Mouse (Mus musculus): Measurements from ENCODE around the gene Abca7. TPM values are rescaled to one million over a fixed set of nuclear protein-coding genes. Genes with fewer than 3 reads are reported as not detected.

The Abca7 gene
- 3.4 and 3.9 TPM in 2 replicates for polyA plus RNA-seq (2014; fragmentation: Nextera tagmentation; extraction: Ambion mirVana)

DNA sequence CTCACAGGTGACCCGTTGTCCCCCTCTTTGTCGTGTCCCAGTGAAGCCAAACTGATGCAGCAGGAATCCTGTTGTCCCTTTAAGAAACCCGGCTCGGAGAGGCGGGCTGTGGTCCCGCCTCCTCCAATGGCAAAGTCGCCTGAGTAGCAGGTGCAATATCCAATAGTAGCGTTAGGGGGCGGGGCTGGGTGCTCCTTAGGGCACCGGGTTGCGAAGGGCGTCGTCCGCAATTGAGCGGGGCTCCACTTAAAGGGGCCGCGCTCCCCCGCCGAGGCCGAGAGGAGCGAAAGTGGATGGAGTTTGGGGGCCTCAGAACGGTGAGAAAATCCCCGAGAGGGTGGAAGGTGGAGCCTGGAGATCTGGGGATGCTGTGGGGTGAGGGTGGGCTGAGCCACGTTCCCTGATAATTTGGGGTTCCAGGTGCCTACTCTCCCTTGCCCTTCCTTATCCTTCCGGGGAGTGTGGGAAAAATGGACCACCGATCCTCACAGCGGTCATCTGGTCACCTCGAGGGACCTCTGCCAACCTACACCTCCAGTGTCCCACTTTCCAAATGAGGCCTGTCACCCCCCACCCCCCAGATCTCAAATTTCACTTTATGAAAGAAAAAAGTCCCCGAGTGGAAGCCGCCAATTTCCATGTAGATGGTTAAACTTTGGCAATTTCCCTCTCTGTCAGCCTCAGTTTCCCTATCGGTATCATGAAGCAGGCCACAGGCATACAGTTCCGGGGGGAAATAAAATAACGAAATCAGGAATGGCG, at the start of gene Abca7:
TSS of gene Abca7 (plus strand) at position 223 of the 762 bp plus-strand sequence.
- WGBS, result 0% methylated on average over 34 of the region's 34 CpGs
- Histone ChIP-seq H3K27ac (ENCODE audit: low read depth, low read length) (peak within 1 kb of the TSS; percentile 5; the same call in 1 of the 2 replicates), H3K4me2 (ENCODE audit: low read depth, low read length, severe bottlenecking) (peak within 1 kb of the TSS; percentile 67), H3K9me3 (ENCODE audit: control insufficient read depth, low read length) (peaks cover 2% of the 10 kb centered on the region; the same call in 1 of the 2 replicates), H3K27me3 (ENCODE audit: control insufficient read depth, insufficient read depth, low read length) (peaks cover 2% of the 10 kb centered on the region), H3K4me1 (replicated peaks; ENCODE audit: control insufficient read depth, insufficient read depth, low read length) (peaks cover 7% of the 10 kb centered on the region; the same call in 1 of the 2 replicates), H3K4me3 (ENCODE audit: low read depth, low read length) (peak within 1 kb of the TSS; percentile 42), H3K36me3 (ENCODE audit: control insufficient read depth, insufficient read depth, low read length) (no peaks in the 10 kb centered on the region), H3K9ac (ENCODE audit: low read length) (peak within 1 kb of the TSS; percentile 49)
- peak; percentile 87 for ATAC-seq (replicated peaks; ENCODE audit: low FRiP score)
- DNase-seq (ENCODE audit: low spot score), result peak; percentile 97

DNA sequence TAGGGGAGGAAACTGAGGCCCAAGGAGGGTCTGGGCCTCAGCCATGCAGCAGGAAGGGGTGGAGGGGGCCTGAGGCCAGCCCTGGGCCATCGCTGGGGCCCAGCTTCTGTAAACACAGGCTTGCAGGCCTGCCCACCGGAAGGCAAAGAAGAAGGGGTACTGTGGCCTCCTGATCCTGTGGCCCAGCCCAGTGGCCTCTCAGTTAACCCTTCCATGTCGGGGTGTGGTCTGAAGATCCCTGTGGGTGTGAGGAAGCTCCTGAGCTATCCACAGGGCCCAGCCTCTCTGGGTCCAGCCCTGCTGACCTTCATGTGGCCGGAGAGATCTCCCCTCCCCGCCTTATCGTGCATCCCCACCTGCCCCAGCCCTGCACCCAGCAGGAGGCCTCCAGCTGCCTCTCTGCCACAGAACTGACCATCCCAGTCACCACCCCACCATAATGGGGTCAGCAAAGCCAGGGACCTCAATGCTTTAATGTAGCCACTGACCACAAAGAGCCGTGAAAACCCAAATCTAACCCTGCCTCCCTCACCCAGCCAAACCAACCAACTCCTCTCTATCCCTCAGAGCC, 49.5 kb upstream of the Abca7 start:
- H3K4me3 ChIP-seq (ENCODE audit: low read depth, low read length), result no peak overlapping the region
- peak overlapping the region; percentile 8; the same call in 1 of the 2 replicates for H3K4me2 ChIP-seq (ENCODE audit: low read depth, low read length, severe bottlenecking)
- DNase-seq (ENCODE audit: low spot score) (no peak), ATAC-seq (replicated peaks; ENCODE audit: low FRiP score) (no peak)
- peaks cover 23% of the 10 kb centered on the region for H3K4me1 ChIP-seq (replicated peaks; ENCODE audit: control insufficient read depth, insufficient read depth, low read length)
- no peaks in the 10 kb centered on the region for H3K27me3 ChIP-seq (ENCODE audit: control insufficient read depth, insufficient read depth, low read length)
- 8% methylated on average over 7 of the region's 7 CpGs for WGBS
- no peaks in the 10 kb centered on the region for H3K9me3 ChIP-seq (ENCODE audit: control insufficient read depth, low read length)
- H3K27ac ChIP-seq (ENCODE audit: low read depth, low read length), result no peak overlapping the region; the same call in 1 of the 2 replicates
- peak overlapping the region; percentile 39 for H3K9ac ChIP-seq (ENCODE audit: low read length)
- H3K36me3 ChIP-seq (ENCODE audit: control insufficient read depth, insufficient read depth, low read length), result no peaks in the 10 kb centered on the region; the same call in 1 of the 2 replicates

DNA sequence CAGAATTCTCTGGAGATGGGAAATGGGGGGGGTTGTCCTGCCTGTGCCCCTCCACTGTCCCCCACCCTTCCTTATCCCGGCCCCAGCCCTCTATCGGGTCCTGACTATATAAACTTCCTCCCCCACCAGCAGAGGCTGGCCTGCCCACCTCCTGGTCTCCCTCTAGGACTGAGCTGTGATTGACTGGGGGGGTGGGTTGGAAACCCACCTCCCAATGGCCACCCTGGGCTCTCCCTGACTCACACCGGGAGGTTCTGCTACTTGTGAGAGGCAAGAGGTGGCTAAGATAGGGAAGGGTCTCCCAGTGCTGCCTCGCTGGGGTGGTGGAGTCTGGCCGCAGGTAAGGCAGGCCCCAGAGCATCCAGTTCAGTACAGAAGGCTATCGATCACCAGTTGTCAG, 48.8 kb upstream of the Abca7 start:
- 69% methylated on average over 6 of the region's 6 CpGs for WGBS
- Histone ChIP-seq H3K27ac (ENCODE audit: low read depth, low read length) (no peak overlapping the region), H3K4me3 (ENCODE audit: low read depth, low read length) (no peak overlapping the region), H3K4me1 (replicated peaks; ENCODE audit: control insufficient read depth, insufficient read depth, low read length) (peaks cover 23% of the 10 kb centered on the region), H3K9ac (ENCODE audit: low read length) (peak overlapping the region; percentile 23; the same call in 1 of the 2 replicates), H3K9me3 (ENCODE audit: control insufficient read depth, low read length) (no peaks in the 10 kb centered on the region), H3K27me3 (ENCODE audit: control insufficient read depth, insufficient read depth, low read length) (no peaks in the 10 kb centered on the region), H3K36me3 (ENCODE audit: control insufficient read depth, insufficient read depth, low read length) (no peaks in the 10 kb centered on the region; the same call in 1 of the 2 replicates), H3K4me2 (ENCODE audit: low read depth, low read length, severe bottlenecking) (no peak overlapping the region)
- no peak for DNase-seq (ENCODE audit: low spot score)
- ATAC-seq (replicated peaks; ENCODE audit: low FRiP score), result no peak

DNA sequence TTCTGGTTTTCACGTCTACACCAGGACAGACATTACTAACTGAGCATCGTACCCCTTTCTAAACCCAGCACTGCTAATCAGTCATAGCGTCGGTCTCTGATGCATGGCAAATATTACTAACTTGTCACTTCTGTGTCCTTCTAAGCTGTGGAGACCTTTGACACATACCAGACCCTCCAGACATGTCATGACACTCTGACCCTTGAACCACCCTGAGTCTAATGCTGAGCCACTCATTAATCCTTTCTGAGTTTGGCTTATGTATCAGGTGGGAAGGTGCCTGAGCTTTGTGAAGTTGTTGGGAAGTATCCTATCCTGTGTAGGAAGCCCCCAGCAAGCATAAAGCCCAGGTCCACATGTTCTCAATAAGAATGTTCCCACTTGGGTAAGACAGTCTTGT, 46.4 kb upstream of the Abca7 start:
- H3K27me3 ChIP-seq (ENCODE audit: control insufficient read depth, insufficient read depth, low read length), result no peaks in the 10 kb centered on the region
- H3K9me3 ChIP-seq (ENCODE audit: control insufficient read depth, low read length), result no peaks in the 10 kb centered on the region
- ATAC-seq (replicated peaks; ENCODE audit: low FRiP score) (no peak), DNase-seq (ENCODE audit: low spot score) (no peak)
- no peaks in the 10 kb centered on the region; the same call in 1 of the 2 replicates for H3K36me3 ChIP-seq (ENCODE audit: control insufficient read depth, insufficient read depth, low read length)
- no peak overlapping the region for H3K4me2 ChIP-seq (ENCODE audit: low read depth, low read length, severe bottlenecking)
- H3K4me1 ChIP-seq (replicated peaks; ENCODE audit: control insufficient read depth, insufficient read depth, low read length), result peaks cover 19% of the 10 kb centered on the region
- H3K4me3 ChIP-seq (ENCODE audit: low read depth, low read length), result no peak overlapping the region
- no peak overlapping the region for H3K27ac ChIP-seq (ENCODE audit: low read depth, low read length)
- 91% methylated on average over 4 of the region's 4 CpGs for WGBS
- no peak overlapping the region for H3K9ac ChIP-seq (ENCODE audit: low read length)

DNA sequence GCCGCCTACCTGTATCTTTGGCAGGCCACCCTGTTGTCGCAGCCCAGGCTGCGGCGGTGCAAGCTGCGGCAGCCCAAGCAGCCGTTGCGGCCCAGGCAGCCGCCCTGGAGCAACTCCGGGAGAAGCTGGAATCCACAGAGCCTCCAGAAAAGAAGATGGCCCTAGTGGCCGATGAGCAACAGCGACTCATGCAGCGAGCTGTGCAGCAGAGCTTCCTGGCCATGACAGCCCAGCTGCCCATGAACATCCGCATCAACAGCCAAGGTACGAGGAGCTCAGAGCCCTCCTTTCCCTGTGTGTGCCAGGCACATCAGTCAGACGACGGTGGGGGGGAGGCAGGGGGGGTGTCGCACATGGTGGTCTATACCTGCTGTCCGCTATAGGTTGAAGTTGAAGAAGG, 45.6 kb upstream of the Abca7 start:
- ATAC-seq (replicated peaks; ENCODE audit: low FRiP score) (no peak), DNase-seq (ENCODE audit: low spot score) (no peak)
- Histone ChIP-seq H3K9ac (ENCODE audit: low read length) (no peak overlapping the region), H3K27ac (ENCODE audit: low read depth, low read length) (0 out of 2 replicates have a peak overlapping the region, but pooled peaks have one; percentile 6), H3K9me3 (ENCODE audit: control insufficient read depth, low read length) (no peaks in the 10 kb centered on the region), H3K4me3 (ENCODE audit: low read depth, low read length) (no peak overlapping the region), H3K27me3 (ENCODE audit: control insufficient read depth, insufficient read depth, low read length) (no peaks in the 10 kb centered on the region), H3K4me1 (replicated peaks; ENCODE audit: control insufficient read depth, insufficient read depth, low read length) (peaks cover 14% of the 10 kb centered on the region), H3K36me3 (ENCODE audit: control insufficient read depth, insufficient read depth, low read length) (no peaks in the 10 kb centered on the region; the same call in 1 of the 2 replicates), H3K4me2 (ENCODE audit: low read depth, low read length, severe bottlenecking) (no peak overlapping the region)
- 89% methylated on average over 18 of the region's 18 CpGs for WGBS

DNA sequence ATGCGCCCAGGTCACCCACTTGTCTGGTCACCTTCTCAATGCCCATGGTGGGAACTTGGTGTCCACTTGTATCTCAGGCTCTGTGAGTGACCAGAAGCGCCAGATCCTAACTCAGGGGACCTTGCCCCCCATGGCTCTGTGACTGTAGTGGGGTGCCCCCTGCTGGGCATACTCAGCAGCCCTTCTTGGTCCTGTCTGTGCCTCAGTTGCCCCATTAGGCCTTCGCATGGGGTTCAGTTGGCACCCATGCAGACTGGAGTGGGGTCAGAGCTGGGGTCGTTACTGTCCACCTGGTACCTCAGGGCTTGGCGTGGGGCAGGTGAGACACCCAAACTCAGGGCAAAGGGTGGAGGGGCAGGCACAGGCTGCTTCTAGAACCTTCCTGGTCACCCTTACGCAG, 42.3 kb upstream of the Abca7 start:
- H3K27ac ChIP-seq (ENCODE audit: low read depth, low read length), result no peak overlapping the region
- 86% methylated on average over 6 of the region's 6 CpGs for WGBS
- no peak overlapping the region for H3K4me3 ChIP-seq (ENCODE audit: low read depth, low read length)
- no peak overlapping the region for H3K9ac ChIP-seq (ENCODE audit: low read length)
- ATAC-seq (replicated peaks; ENCODE audit: low FRiP score) (no peak), DNase-seq (ENCODE audit: low spot score) (no peak)
- no peaks in the 10 kb centered on the region for H3K4me1 ChIP-seq (replicated peaks; ENCODE audit: control insufficient read depth, insufficient read depth, low read length)
- no peak overlapping the region for H3K4me2 ChIP-seq (ENCODE audit: low read depth, low read length, severe bottlenecking)
- no peaks in the 10 kb centered on the region for H3K27me3 ChIP-seq (ENCODE audit: control insufficient read depth, insufficient read depth, low read length)
- no peaks in the 10 kb centered on the region for H3K9me3 ChIP-seq (ENCODE audit: control insufficient read depth, low read length)
- no peaks in the 10 kb centered on the region; the same call in 1 of the 2 replicates for H3K36me3 ChIP-seq (ENCODE audit: control insufficient read depth, insufficient read depth, low read length)

DNA sequence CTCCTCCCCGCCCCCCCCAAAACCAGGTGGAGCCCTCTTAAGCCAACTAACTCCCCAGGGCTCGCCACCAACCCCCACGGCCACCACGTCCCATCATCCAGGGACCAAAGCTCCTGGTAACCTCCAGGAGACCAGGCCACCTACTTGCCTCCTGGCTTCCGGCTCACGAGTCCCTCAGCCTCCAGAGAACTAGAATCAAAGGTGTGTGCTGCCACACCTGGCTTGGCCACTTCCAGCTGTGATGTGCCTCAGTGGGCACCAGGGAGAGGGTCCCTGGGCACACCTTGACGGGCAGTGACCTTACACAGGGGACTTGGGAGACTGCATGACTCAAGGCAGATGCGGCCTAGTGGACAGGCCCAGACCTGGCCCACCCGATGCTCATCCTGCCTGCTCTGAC, 40.6 kb upstream of the Abca7 start:
- no peak overlapping the region for H3K27ac ChIP-seq (ENCODE audit: low read depth, low read length)

DNA sequence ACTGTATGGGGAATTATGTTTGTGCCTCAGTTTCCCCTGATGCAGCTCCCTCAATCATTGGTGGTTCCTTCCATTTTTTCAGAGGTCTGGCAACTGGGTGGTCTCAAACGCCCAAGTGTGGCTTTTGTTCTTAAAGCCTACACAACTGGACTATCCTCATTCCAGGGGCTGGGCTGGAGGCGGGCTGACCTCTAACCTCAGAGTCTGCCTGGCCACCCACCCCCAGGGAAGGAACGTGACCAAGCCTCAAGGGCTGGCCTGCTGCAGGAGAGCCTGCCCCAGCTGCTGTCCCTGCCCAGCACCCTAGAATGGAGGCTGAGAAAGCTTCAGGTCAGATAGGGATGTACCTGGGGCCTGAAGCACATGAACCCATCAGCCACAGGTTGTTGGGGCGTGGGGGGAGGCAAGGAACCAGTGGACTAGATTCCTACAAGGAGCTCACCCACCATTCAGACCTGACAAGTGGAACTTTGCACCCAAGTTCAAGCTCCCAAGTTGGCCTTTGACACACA, 39.6 kb upstream of the Abca7 start:
- 16% methylated on average over 4 of the region's 4 CpGs for WGBS
- ATAC-seq (replicated peaks; ENCODE audit: low FRiP score), result no peak

More for the DNA sequence above, 40.6 kb upstream of the Abca7 start:
- DNase-seq (ENCODE audit: low spot score) (no peak), ATAC-seq (replicated peaks; ENCODE audit: low FRiP score) (no peak)
- no peaks in the 10 kb centered on the region for H3K27me3 ChIP-seq (ENCODE audit: control insufficient read depth, insufficient read depth, low read length)
- 76% methylated on average over 9 of the region's 9 CpGs for WGBS
- H3K9ac ChIP-seq (ENCODE audit: low read length), result no peak overlapping the region
- no peak overlapping the region for H3K4me2 ChIP-seq (ENCODE audit: low read depth, low read length, severe bottlenecking)
- no peaks in the 10 kb centered on the region for H3K9me3 ChIP-seq (ENCODE audit: control insufficient read depth, low read length)
- peaks cover 3% of the 10 kb centered on the region for H3K4me1 ChIP-seq (replicated peaks; ENCODE audit: control insufficient read depth, insufficient read depth, low read length)
- H3K4me3 ChIP-seq (ENCODE audit: low read depth, low read length), result no peak overlapping the region
- no peaks in the 10 kb centered on the region; the same call in 1 of the 2 replicates for H3K36me3 ChIP-seq (ENCODE audit: control insufficient read depth, insufficient read depth, low read length)

More for the DNA sequence above, 39.6 kb upstream of the Abca7 start:
- H3K36me3 ChIP-seq (ENCODE audit: control insufficient read depth, insufficient read depth, low read length), result no peaks in the 10 kb centered on the region
- no peak overlapping the region for H3K27ac ChIP-seq (ENCODE audit: low read depth, low read length)
- peaks cover 8% of the 10 kb centered on the region for H3K4me1 ChIP-seq (replicated peaks; ENCODE audit: control insufficient read depth, insufficient read depth, low read length)
- DNase-seq (ENCODE audit: low spot score), result no peak
- no peak overlapping the region for H3K9ac ChIP-seq (ENCODE audit: low read length)
- no peak overlapping the region for H3K4me3 ChIP-seq (ENCODE audit: low read depth, low read length)
- no peaks in the 10 kb centered on the region for H3K9me3 ChIP-seq (ENCODE audit: control insufficient read depth, low read length)
- no peak overlapping the region for H3K4me2 ChIP-seq (ENCODE audit: low read depth, low read length, severe bottlenecking)
- no peaks in the 10 kb centered on the region for H3K27me3 ChIP-seq (ENCODE audit: control insufficient read depth, insufficient read depth, low read length)
